In the genomic region with DNA sequence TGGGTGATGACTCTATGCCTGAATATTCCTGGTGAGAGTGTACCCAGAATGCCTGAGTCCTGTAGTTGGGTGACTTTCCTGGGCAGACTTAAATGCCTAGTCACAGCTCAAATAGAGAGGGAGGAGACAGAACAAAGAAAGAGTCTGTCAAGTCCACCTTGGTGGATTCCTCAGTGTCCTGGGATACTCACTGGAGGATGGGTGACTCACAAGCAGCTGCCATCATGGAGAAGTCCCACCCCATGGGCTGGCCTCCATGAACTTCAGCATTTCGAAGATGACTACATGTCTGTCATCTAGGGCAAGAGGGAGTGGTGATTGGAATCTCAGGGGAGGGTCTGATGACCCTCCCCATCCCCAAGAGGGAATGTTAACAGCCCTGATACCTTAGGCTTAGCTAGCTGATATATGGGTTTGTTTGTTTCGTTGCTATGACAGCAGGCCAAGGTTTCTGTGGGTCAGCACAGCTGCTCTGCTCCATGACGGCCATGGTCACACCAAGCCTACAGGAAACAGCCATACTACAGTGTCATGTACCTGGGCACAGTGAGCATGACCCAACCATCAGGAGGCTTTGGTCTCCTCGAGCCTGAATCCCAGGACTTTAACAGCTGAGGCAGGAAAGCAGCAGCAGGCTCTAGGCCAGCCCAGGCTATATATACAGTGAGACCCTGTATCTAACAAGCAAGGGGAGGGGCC, we compare ENCODE assay signal across 16 mouse cellular contexts.
"Had no signal": no experiment of that assay in that cellular context is flagged by ENCODE, and none has a peak within 500 bp of the region (broad histone marks: within the 10 kb centered on the region; RNA-seq: fewer than 3 reads in every experiment).

No protein-coding gene starts in this region.

- DNase-seq: kidney, adult 2 months; kidney, postnatal 36 days; layer of hippocampus, adult 9-11 months; lung, adult 2 months; lung, postnatal 36 days; midbrain, embryonic 14.5 days; retina, postnatal 1 day; right cerebral cortex, postnatal 4 days; spleen, adult 18-20 months; thymus, adult 2 months; thymus, postnatal 25 days had no signal

- H3K9ac ChIP-seq: kidney, embryonic 15.5 days; limb, embryonic 12.5 days; neural tube, embryonic 12.5 days had no signal

- ATAC-seq: lung, postnatal 0 days had no signal

- H3K4me3 ChIP-seq: kidney, embryonic 15.5 days; limb, embryonic 12.5 days; midbrain, embryonic 10.5 days; neural tube, embryonic 12.5 days had no signal

- H3K36me3 ChIP-seq: kidney, embryonic 15.5 days; limb, embryonic 12.5 days; midbrain, embryonic 10.5 days; neural tube, embryonic 12.5 days had no signal

- H3K4me2 ChIP-seq: kidney, embryonic 15.5 days; limb, embryonic 12.5 days; neural tube, embryonic 12.5 days had no signal

- H3K9me3 ChIP-seq: kidney, embryonic 15.5 days; limb, embryonic 12.5 days; midbrain, embryonic 10.5 days; neural tube, embryonic 12.5 days had no signal

- H3K27ac ChIP-seq: kidney, embryonic 15.5 days; limb, embryonic 12.5 days; midbrain, embryonic 10.5 days; neural tube, embryonic 12.5 days had no signal
